Mouse (Mus musculus): ENCODE measurements at regions not wholly inside any gene's neighbourhood (a gene's known extent, or its start where the extent isn't known, plus 50 kb on each side); places are given as distances from the start of the nearest gene placed in this dataset.

DNA sequence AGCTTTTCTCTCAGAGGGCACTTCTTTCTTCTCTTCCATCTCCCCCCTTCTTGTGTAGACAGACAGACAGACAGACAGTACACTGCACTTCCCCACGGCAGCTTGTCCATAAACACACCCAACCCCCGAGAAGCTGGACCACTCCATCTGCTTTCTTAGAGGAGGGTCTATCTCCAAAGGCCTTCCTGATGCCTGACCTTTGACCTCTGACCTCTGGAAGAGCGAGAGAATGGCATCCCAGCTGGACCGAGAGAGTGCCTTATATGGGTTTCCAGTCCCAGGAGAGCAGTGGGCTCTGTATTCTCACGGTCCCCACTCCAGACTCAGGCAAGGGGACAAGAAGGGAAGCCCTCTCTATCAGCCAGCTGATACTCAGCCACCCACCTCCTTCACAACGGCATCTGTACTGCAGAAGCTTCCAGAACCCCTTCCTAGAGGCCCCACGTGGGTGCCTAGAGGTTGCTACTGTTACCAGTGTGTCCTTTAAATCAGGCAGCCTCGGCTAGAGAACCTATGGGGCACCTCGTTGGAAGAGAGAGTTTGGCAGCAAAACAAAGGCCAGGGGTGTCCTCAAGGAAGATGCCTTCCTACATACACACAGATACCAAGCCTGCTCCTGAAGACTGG lies 54.1 kb upstream of the Foxp4 start:
- TF ChIP-seq CTCF (conservative IDR thresholded peaks at IDR 0.05; ENCODE audit: low read length) (no peak), NANOG (IDR thresholded peaks at IDR 0.05; ENCODE audit: borderline replicate concordance, low read length) (no peak), POU5F1 (IDR thresholded peaks at IDR 0.05; ENCODE audit: borderline replicate concordance, low read length) (no peak)

All from E14TG2a.4 (cell line).